Mouse (Mus musculus) heart, postnatal 0 days (tissue): ENCODE measurements around the gene Terf2.

Source experiments
- CTCF ChIP-seq: IDR thresholded peaks from 2 replicates; pipeline ENCODE4 v1.5.1; 2016; ENCODE audit warnings: antibody characterized with exemption, control low read depth, low read depth
- EP300 ChIP-seq: IDR thresholded peaks from 2 replicates; pipeline ENCODE4 v1.6.1; 2016; ENCODE audit warnings: antibody characterized with exemption, low read depth

DNA sequence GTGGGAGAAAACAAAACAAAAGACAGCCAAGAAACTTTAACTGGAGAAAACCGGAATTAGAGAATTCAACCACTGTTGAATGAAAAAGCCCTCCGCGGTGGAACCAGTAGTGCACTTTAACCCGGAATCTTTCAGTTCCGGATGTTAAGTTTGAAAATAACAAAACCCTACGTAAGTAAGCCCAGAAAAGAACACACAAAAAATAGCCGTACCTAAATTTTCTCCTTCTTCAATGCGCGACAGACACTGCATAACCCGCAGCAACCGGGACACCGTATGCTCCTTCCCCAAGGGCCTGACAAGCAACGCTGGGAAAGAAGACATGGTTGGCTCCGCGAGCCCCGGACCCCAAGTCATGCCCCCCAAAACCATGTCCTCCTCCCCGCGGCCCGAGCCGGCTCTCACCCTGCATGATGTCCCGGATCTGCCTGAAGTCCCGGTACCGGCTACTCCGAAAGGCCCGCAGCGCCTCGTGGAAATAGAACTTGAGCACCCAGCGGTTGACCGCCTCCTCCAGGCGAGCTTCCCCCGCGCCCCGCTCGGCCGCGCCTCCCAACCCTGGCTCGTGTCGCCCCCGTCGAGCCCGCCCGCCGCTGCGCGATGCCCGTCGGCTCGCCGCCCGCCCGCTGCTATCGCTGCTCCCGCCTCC, 506 bp downstream of the Terf2 start:
- TF ChIP-seq CTCF (no peak), EP300 (no peak)
